Mouse (Mus musculus) small intestine, adult 2 months (tissue): ENCODE measurements around the gene Brinp2. TPM values are rescaled to one million over a fixed set of nuclear protein-coding genes. Genes with fewer than 3 reads are reported as not detected.

Experiments
- H3K27ac ChIP-seq: fragments of 200-500 bp; 2 replicates; pipeline ENCODE4 v1.5.1; 2012; ENCODE audit warnings: low read depth, low read length, control low read depth, inconsistent platforms; ENCODE audit not compliant: insufficient read depth
- H3K27me3 ChIP-seq: fragments of 200-500 bp; 2 replicates; pipeline ENCODE4 v1.6.1; 2012; ENCODE audit warnings: mild to moderate bottlenecking, moderate library complexity, low read length, inconsistent platforms; ENCODE audit not compliant: control insufficient read depth, insufficient read depth
- H3K36me3 ChIP-seq: fragments of 200-500 bp; 2 replicates; pipeline ENCODE4 v1.6.1; 2012; ENCODE audit warnings: mild to moderate bottlenecking, low read length, control low read depth, inconsistent platforms; ENCODE audit not compliant: control insufficient read depth, insufficient read depth
- H3K4me1 ChIP-seq: fragments of 200-500 bp; 2 replicates; pipeline ENCODE4 v1.6.1; 2012; ENCODE audit warnings: low read length, inconsistent platforms, mixed read lengths; ENCODE audit not compliant: control insufficient read depth, insufficient read depth, insufficient read length
- H3K4me3 ChIP-seq: fragments of 200-500 bp; 2 replicates; pipeline ENCODE4 v1.5.1; 2012; ENCODE audit warnings: low read depth, mild to moderate bottlenecking, control low read depth, inconsistent platforms, low read length, moderate library complexity
- CTCF ChIP-seq: fragments of 200-500 bp; IDR thresholded peaks from 2 replicates; pipeline ENCODE4 v1.5.1; 2012; ENCODE audit warnings: low read depth, mild to moderate bottlenecking, control low read depth, inconsistent platforms, low read length, moderate library complexity, mixed read lengths; ENCODE audit not compliant: insufficient replicate concordance, insufficient read length; ENCODE audit errors: extremely low read depth
- POLR2A ChIP-seq: fragments of 200-500 bp; IDR thresholded peaks from 2 replicates; pipeline ENCODE4 v1.6.1; 2012; ENCODE audit warnings: low read depth, mild to moderate bottlenecking, control low read depth, inconsistent platforms, low read length, moderate library complexity
- WGBS: fragments of 180-500 bp; shearing (Covaris S2); methylation state at CpG from one replicate; pipeline ENCODE4 v1.1.7; 2018; 5-methylcytosine and 5-hydroxymethylcytosine counted together
- polyA plus RNA-seq: library from polyadenylated mRNA; depleted of rRNA; stranded (reverse); fragments of >200 nt; gene quantifications from 2 replicates; pipeline ENCODE4 v1.2.3, GENCODE M21; 2012

Gene Brinp2
- polyA plus RNA-seq, 1 experiment, result 0.41 TPM

- H3K27me3 ChIP-seq, result no peaks in the 10 kb centered on the region
- H3K4me3 ChIP-seq, result no peak overlapping the region
- no peaks in the 10 kb centered on the region for H3K36me3 ChIP-seq
- 80% methylated on average over 2 of the region's 2 CpGs for WGBS
- no peak overlapping the region for H3K27ac ChIP-seq
- H3K4me1 ChIP-seq, result no peaks in the 10 kb centered on the region
- TF ChIP-seq POLR2A (no peak), CTCF (no peak)
Measured at GRCm38 (mm10) chr1:158241848-158242556, 114.1 kb downstream of the Brinp2 start.

- 68% methylated on average over 2 of the region's 2 CpGs for WGBS
- no peaks in the 10 kb centered on the region for H3K36me3 ChIP-seq
- TF ChIP-seq CTCF (no peak), POLR2A (no peak)
- H3K27me3 ChIP-seq, result no peaks in the 10 kb centered on the region
- H3K4me1 ChIP-seq, result no peaks in the 10 kb centered on the region
- H3K4me3 ChIP-seq, result no peak overlapping the region
- H3K27ac ChIP-seq, result no peak overlapping the region
Measured at GRCm38 (mm10) chr1:158239841-158240240, 116.3 kb downstream of the Brinp2 start.

- Histone ChIP-seq H3K4me1 (no peaks in the 10 kb centered on the region), H3K4me3 (no peak overlapping the region), H3K27me3 (no peaks in the 10 kb centered on the region), H3K27ac (no peak overlapping the region), H3K36me3 (no peaks in the 10 kb centered on the region)
- TF ChIP-seq POLR2A, result no peak
- TF ChIP-seq CTCF, result no peak
- WGBS, result 55% methylated on average over 4 of the region's 4 CpGs
Measured at GRCm38 (mm10) chr1:158238722-158239121, 117.4 kb downstream of the Brinp2 start.

GRCm38 (mm10) chr1:158228687-158229224, 127.4 kb downstream of the Brinp2 start:
- H3K4me3 ChIP-seq, result no peak overlapping the region
- no peak overlapping the region for H3K27ac ChIP-seq
- 83% methylated on average over 9 of the region's 9 CpGs for WGBS
- H3K4me1 ChIP-seq, result no peaks in the 10 kb centered on the region
- H3K27me3 ChIP-seq, result no peaks in the 10 kb centered on the region
- H3K36me3 ChIP-seq, result no peaks in the 10 kb centered on the region
- TF ChIP-seq POLR2A (no peak), CTCF (no peak)

GRCm38 (mm10) chr1:158227239-158227638, 128.9 kb downstream of the Brinp2 start:
- H3K27ac ChIP-seq, result no peak overlapping the region
- no peak overlapping the region for H3K4me3 ChIP-seq
- no peaks in the 10 kb centered on the region for H3K4me1 ChIP-seq
- H3K27me3 ChIP-seq, result no peaks in the 10 kb centered on the region
- no peaks in the 10 kb centered on the region for H3K36me3 ChIP-seq
- WGBS, result 61% methylated on average over 2 of the region's 2 CpGs
- no peak for TF ChIP-seq CTCF
- TF ChIP-seq POLR2A, result no peak

GRCm38 (mm10) chr1:158226689-158227088, 129.4 kb downstream of the Brinp2 start:
- 48% methylated on average over 2 of the region's 2 CpGs for WGBS
- no peaks in the 10 kb centered on the region for H3K4me1 ChIP-seq
- TF ChIP-seq CTCF (no peak), POLR2A (no peak)
- no peak overlapping the region for H3K4me3 ChIP-seq
- no peaks in the 10 kb centered on the region for H3K36me3 ChIP-seq
- H3K27ac ChIP-seq, result no peak overlapping the region
- no peaks in the 10 kb centered on the region for H3K27me3 ChIP-seq

GRCm38 (mm10) chr1:158221048-158221447, 135.1 kb downstream of the Brinp2 start:
- TF ChIP-seq CTCF, result no peak
- TF ChIP-seq POLR2A, result no peak
- Histone ChIP-seq H3K4me3 (no peak overlapping the region), H3K4me1 (no peaks in the 10 kb centered on the region), H3K36me3 (no peaks in the 10 kb centered on the region), H3K27ac (no peak overlapping the region), H3K27me3 (no peaks in the 10 kb centered on the region)
- WGBS, result 63% methylated on average over 4 of the region's 4 CpGs
